Mouse (Mus musculus) 416B (cell line): ENCODE data around the gene Dnajc27.

Source experiments
- DNase-seq: peaks from one replicate; pipeline ENCODE4 v3.0.0; 2011; ENCODE audit warnings: low read depth

Gene Dnajc27

DNA sequence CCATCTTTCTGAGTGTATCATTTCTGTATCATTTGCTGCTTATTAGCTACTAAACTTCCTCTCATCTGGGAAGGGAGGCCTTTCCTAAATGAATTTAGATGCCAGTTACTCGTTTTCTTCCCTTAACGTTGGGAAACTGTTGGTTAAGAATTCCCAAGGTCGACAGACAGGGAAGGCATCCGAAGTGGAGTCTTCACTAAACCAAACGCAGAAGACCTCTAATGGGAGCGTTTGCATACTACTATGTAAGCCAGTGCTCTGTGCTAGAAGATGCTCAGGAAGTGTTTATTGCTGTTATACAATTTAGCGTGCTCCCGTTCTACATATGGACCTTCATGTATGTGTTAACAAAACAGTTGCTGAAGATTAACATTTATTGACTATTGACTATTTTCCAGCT is 1.1 kb downstream of the Dnajc27 start:
- DNase-seq: no peak

DNA sequence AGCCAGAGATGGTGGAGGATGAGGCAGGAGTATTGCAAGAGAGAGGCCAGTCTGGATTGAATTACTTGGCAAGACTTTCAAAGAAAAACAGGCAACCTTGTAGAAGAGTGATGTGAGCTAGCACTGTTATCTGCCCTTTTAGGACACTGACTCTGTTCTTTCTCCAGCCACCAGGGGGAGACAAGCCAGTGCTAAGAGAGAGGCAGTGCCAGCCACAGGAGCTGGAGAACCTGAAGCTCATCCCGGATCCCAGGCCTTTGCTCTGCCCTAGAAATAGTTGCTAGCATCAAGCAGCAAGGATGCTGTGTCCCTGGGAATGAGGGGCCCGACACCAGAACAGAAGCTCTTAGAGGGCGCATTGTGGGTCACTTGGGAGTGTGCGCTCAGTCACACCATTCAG is 25.0 kb downstream of the Dnajc27 start:
- DNase-seq: peak; percentile 64

DNA sequence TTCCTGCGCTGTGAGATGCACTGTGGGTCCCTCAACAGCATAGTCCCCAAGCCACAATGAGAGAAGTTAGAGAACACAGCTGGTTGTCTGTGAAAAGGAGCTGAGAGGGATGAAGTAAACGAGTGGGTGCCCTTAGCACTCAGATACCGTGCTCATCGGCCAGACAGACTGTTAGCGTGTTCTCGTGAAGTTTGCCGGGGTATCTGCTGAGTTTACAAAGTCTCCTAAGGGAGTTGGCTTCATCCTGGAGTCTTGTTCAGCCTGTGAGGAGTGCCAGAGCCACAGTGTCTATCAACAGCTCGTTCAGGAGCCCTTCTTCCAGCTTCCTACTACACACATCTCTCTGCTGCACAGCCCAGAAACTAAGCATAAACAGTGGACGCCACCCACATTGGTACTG is 33.7 kb downstream of the Dnajc27 start:
- no peak for DNase-seq

DNA sequence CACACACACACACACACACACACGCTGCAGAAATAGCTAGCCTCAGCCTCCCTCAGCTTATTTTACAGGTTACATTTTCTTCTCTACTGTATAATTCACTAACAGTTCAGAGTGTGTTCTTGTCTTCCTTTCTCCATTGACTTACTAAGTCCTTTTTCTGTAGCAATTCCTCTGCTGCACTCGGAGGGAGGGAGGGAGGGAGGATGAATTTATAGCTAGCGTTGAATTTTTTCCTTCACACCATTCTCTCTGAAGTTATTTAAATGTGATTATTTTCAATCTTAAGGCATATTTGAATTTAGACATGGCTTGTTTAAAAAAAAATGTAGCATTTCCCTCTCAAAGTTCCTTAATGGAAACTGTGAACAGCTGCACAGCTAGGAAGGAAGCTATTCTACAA is 34.8 kb downstream of the Dnajc27 start:
- no peak for DNase-seq

DNA sequence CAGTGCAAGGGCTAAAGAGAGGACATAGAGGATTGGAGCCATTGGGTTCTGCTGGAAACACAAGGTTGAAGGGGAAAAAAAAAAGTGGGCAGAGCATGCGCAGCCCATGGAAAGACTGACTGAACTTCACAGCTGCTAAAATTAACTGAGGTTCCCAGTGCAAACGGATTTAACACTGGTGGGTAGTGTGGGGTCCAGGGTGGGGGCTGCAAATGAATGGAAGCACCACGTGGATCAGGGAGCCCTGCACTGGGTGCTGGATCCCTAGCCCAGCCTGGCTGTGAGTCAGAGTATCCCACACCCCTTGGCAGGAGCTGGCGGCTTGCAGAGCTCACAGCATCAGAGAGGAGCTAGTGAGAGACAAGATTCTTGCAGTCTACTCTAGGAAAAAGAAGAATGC is 35.2 kb downstream of the Dnajc27 start:
- no peak for DNase-seq

DNA sequence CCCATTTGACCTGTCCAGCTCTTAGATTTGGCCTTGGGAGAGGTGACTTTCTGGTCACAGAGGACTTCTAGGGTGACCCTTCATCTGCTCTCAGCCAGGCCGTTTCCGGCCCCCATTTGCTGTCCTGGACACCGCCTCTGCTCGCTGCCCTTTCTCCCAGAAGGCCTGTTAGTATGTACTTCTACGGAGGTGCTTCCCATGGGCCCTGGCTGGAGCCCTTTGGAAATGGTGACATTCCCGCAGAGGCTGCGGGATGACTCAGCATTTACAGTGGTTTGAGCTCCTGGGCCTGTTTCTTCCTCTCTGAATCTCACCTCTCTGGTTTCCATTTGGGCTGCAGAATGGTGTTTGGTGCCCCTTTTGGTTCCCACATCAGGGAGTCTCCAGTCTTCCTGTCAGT is 45.0 kb downstream of the Dnajc27 start:
- no peak for DNase-seq

DNA sequence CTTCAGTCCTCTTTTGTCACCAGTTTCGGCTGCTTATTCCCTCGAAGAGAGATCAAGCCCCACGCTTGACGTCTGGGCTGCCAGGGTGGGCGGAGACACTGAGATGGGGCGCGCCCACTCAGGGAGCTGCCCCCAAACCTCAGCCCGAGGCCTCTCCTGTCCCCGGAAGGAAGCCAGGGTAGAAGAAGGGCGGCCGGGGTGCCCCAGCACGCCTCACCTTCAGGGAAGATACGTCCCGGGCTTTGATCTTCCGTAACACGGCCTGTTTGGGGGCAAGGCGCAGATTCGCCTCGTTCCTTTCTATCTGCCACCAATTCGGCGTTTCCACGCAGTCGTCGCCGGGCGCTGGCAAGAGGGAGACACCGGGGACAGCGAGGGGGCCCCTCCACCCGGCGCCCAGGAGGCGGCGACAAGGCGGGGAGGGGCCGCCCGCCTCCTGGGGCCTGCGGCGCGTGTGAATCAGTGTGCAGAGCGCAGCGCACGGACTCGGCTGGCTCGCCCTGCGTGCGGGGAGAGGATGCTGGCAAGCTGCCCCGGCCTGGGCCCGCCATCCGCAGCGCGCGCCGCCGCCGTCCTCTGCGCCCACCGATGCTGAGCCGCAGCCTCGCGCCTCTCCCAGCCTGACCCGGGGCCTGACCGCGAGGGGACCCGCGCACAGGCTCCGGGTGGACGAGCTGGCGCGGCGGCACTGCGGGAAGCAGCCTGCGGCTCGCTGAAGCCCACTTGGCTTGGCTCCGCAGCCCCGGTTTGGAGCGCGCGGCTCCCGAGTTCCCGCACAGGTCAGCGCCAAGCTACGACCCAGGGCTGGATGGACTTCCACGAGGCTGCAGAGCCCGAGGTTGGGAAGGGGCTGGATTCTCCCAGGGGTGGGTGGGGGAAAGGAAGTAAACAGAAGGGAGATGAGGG is 50.8 kb downstream of the Dnajc27 start, which contains the start of gene Adcy3:
Gene Adcy3, plus strand, starts transcription at position 163 of the 906 bp plus-strand sequence.
- DNase-seq: no peak

DNA sequence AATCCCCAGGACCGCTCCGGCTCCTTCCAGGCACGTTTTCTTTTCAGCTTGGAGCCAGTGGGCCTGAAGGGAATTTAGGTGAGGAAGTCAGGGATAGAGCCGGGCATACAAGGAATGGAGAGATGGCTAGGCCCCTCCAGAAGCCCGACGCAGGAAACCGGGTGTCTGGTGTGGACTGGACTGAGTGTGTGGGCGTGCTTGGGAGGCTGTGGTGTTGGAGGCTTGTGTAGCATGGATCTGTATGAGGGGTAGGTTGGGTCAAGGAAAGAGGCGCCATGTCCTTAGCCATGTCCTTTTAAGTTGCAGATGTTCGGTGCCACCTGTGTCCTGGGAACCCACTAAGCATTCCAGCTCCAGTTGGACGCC is 51.4 kb downstream of the Dnajc27 start:
- DNase-seq: no peak

DNA sequence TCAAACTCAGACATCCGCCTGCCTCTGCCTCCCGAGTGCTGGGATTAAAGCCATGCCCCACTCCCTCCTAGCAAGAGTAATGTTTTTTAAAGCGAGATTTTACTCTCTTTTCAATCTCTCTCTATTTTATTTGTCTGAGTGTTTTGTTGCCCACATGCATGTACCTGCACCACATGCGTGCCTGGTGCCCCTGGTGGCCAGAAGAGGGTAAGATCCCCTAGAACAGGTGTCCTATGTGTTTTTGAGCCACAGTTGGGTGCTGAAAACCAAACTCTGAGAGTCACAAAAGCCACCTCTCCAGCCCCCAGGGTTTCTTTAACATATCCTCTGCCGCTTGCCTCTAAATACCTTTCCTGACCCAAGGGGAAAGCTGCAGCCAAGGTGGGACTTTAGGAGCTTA is 60.8 kb downstream of the Dnajc27 start:
- DNase-seq: no peak

DNA sequence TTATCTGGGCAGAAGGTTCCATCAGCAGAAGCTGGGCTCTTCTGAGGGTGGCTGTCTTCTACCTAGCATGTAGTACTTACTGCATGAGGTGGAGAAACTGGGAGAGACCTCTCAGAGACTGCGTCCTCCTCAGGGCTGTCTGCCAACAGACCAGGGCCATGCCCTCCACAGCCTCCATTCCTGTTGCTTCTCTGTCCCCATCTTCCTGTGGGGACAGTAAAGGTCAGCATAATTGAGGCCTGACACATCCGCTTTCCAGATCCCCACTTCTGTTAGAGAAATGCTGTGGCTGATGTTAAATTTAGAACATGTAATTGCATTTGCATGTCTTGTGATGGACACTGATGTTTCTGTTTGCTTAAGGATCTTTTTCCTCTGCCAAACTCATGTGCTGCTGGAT is 68.6 kb downstream of the Dnajc27 start:
- no peak for DNase-seq

DNA sequence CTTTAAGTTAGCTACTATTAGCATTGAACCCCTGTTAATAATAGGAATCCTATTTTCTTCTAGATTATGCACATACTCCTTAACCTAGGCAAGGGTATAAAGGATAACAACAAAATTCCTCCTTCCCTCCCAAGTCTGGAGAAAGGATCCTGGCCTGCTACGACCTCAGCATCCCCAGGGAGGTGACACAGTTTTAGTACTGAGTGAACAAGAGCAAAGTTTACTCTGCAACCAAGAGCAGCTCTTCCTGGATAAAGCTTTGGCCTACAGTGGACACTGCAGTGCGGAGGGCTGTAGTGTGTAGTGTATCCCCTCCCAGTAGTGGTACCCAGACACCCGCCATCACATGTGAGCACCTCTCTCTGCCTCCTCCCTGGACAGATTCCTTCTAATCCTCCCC is 69.6 kb downstream of the Dnajc27 start:
- no peak for DNase-seq

DNA sequence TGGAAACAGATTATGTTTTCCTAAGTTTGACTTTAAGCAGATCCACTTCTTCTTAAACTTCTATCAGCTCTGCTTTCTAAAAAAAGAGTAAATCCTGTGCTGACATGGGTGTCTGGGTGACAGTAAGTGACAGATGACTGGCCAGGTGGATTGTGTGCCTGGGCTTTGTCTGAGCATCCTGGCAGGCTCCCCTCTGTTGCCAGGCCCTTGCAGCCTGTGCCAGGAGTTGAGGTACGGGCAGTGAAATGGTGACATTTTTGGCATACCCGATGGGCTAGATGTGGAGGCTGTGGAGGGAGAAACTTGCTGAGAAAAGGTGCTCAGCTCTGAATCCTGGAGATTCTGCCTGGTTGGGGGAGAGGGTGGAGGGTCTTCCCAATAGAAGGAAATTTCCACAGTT is 75.1 kb downstream of the Dnajc27 start:
- DNase-seq: no peak

DNA sequence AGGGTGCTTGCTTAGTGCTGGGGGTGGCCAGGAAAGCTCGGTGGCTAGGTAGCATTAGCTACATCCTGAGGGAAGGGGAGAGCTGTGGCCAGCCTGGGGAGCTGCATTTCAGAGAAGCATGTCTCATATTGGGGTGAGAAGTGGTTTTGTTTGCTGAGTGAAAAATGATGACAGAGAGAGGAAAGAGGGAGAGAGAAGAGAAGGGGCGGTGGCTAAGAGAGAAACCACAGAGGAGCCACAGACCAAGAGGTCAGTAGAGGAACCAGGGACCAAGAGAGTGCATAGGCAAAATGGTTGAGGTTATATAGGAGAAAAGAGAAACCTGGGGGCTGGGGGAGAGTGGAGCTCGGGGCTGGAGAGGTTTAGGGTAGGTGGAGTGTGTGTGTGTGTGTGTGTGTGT is 75.8 kb downstream of the Dnajc27 start:
- peak; percentile 69 for DNase-seq

DNA sequence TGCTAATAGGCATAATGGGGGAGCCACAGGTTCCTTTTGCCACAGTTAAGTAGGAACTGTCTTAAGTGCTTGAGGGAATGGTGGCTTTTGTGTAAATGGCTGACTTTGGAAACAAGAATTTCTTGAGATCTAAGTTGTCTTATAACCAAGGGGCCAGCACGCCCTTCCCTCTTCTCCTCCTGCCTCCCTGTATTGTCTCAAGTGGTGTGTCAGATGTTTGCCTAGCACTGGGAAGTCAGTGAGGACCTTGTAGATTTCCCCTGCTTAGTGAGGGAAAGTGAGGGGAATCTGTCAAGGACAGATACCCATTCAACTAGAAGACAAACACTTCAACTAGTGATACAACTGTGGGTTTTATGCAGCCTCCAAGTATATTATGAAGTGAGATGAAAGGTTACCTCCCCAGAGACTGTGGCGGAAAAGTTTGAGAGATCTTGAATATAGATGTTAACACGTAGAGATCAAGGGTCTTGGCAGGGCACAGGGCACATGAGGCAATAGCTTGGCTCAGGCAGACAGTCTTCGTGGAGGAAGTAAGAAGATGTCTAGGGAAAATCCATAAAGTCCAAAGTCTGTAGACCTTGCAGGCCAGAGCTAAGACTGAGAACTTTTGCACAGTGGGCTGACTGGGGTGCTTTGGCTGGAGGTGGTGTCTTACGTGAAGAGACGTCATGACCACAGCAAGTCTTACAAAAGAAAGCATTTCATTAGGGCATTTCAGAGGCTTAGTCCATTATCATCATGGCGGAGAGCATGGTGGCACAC is 76.7 kb downstream of the Dnajc27 start:
- no peak for DNase-seq
